Mouse (Mus musculus) adrenal gland, adult (tissue): ENCODE results near the gene Mrpl14.

Experiments used
- DNase-seq, 2 experiments: peaks; one replicate each; pipeline ENCODE4 v3.0.0; 2022 to 2023; ENCODE audit warnings: low spot score in 1 of 2; ENCODE audit not compliant: inconsistent age in 2 of 2

The Mrpl14 gene

DNA sequence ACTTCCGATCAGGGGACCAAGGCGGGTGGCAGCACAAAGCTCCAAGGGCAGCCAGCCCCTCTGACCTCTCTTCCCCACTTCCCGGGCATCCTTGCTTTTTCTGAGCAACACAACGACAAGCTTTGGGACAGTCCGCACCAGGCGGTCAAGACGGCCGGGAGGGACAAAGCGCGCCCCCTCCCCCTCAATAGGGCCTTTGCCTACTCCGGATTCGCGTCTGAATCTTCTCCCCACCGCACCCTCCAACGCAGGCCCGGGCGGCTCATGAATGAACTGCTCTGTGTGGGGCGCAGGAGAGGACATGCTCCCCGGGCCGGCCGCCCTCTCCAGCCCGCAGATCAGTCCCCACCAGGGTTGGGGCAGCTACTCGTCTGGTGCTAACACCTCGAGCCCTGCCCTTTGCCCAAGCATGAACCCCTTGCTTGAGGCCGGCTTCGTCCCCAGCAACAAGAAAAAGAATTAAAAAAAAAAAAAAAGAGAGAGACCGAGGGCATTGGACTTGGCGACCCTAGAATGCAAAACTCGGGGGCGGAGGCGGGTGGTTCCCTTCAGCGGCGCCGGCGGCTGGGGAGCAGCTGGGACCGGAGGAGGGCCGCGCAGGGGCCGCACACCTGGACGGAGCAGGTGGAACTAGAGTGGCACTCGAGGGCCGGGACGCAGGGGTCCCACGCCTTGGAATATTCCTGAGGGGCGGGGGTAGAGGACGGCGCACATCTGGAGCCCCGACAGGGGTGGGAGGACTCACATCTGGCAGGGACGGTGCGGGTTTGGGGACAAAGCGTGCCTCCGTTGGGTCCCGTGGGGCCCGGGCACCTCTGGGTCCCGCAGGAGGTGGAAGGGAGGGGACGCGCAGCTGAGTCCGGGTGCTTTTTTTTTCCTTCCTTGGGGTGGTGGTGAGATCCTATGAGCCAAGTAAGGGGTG, 690 bp upstream of the Mrpl14 start:
- DNase-seq = peak; percentile 59 to 85

DNA sequence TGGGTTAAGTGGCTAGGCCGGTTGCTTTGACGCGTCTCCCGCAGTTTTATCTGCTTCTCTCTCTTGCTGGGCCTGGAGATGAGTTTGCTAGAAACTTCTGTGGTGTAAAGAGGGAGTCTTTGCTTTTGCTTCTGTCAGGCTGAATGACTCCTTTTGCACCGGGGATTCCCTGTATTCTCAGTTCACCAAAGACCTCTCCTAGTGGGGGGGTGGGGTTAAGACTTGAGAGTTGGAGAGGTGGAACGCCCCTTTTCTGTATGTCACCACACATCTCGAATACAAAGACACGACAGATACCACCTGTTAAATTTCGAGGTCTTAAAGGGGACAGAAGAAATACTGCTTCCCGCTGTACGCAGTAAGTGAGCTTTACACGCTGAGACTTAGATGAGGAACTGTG, 594 bp downstream of the Mrpl14 start, which contains the start of gene Tmem63b:
Gene Tmem63b, minus strand, starts transcription at position 190 of the 400 bp plus-strand sequence.
- DNase-seq = no peak

DNA sequence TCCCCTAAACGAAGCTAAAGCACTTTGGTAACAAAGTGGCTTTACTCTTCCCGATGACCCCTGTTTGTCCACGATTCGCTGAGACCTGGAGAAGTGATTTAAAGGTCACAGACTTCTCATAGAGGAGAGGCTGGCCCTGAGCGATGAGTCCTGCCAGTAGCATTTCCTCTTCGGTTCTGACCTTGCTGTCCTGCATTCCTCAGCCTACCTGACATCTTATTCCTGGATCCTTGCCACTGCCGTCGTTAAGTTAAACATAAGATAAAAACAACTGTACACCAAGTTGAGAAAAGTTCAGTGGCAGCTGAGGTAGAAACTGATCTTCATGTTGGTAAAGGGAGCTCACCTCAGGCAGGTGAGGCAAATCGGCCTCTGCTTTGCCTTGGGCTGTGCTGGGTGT, 3.0 kb downstream of the Mrpl14 start:
- DNase-seq = peak in 1 of 2 experiments; percentile 56

DNA sequence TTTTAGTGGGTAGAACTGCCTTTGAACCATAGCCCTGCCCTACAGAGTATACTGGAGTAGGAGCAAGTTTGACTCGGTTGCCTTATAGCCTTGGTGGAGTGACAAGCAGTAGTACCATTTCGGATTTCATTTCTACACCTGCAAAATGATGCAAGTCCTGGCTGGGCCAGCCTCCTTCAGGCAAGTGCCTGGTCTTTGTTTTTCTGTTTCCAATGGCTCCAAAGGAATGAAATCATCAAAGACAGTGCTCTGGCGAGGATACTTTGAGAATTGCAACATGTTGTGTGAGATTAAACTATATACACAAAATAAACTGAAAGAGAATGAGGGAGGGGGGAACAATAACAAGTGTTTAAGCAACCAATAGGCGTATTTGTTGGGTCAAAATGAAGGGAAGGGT, 3.9 kb downstream of the Mrpl14 start:
- no peak for DNase-seq

DNA sequence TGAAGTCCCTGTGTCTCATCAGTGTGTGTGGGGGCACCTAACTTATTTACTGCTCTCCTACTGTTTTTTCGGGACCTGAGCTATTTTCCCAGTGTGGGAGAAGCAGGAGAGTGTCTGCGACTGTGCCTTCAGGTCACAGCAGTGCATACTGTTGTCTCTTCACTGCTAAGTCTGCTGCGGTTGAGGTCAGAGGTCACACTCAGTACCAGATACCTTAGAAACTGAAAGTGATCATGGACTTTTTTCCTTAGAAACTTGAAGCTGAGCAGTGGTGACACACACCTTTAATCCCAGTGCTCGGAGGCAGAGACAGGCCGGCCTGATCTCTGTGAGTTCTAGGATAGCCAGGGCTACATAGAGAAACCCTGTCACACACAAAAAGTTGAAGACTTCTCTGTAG, 6.0 kb downstream of the Mrpl14 start:
- no peak for DNase-seq

DNA sequence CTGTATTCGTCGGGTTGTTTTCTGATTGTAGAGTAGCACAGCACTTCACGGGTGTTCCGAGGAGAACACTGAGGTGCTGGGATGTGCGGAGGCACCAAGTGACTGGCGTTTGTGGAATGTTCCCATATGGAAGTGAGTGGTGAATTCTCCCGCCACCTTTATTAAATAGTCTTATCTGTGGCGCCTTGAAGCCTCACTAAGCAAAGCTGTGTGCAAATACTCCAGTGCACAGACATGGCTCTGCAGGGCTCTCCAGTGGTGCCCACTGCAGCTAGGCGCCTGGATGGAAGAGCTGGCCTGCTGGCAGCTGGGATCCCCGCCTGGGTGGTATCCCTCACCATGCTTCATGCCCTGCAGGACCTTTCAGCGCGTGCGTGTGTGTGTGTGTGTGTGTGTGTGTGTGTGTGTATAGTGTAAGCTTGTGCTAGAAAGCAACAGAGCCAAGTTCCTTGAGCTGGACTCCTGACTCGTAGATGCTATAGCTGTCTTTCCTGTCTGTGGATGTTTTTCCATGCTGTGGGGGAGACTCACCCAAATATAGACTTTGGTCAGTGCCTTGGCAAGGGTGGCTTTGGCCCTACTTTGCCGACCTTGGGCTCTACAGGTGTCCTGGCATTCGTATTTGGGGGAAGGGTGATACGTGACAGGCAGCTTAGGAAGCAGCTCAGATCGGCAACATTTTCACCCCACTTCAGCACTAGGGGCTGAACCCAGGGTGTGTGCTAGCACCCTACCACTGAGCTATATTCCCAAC, 7.9 kb downstream of the Mrpl14 start:
- DNase-seq = no peak

DNA sequence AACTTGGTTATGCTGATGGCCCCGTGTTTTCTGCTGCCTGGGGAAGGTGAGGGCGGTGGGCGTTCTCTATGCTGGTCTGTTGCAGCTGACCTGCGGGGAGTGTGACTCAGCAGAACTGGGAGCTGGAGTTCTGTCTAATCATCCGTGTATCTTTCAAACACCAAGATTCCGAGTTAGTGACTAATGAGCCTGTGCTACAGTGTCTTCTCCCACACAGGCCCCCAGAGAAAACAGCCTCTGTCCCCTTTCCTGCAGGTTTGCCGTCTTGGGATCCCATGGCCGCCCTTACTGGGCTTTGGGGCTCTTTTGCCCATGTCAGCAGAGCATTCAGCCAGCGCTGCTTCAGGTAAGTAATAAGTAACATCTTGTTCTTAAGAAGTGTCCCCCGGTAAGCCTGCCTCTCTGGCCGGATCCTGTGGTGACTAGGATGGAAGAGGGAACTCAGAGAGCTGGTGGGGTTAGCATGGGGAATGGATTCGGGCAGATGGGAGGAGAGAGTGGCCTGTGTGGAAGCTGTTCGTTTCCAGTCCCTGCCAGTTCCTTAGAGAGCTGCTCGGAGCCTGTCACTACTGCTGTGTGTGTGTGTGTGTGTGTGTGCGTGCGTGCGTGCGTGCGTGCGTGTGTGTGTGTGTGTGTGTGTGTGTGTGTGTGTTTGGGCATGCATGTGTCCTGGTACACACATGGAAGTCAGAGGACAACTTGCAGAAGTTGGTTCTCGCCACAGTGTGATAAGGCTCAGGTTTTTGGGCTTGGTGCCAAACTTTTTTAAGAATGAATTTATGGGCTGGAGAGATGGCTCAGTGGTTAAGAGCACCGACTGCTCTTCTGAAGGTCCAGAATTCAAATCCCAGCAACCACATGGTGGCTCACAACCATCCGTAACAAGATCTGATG, 9.4 kb downstream of the Mrpl14 start:
- peak; percentile 57 to 67 for DNase-seq

DNA sequence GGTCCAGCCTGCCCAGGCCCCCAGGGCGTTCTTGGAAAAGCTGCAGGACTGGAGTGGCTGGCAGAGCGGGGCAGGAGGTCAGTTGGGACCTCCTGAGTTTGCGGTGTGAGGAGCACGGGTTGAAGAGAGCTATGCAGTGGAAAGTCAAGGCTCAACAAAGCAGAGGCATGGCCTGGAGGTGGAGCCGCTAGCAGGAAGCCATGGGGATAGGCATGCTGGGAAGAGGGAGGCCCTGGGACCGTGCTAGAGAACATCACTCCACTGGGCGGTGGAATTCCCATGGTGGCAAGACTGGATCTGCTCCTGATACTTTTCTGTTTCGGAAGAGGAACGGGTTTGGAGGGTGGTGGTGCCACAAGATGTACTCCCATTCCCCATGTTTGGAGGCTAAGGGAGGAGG, 10.9 kb downstream of the Mrpl14 start:
- DNase-seq = no peak

DNA sequence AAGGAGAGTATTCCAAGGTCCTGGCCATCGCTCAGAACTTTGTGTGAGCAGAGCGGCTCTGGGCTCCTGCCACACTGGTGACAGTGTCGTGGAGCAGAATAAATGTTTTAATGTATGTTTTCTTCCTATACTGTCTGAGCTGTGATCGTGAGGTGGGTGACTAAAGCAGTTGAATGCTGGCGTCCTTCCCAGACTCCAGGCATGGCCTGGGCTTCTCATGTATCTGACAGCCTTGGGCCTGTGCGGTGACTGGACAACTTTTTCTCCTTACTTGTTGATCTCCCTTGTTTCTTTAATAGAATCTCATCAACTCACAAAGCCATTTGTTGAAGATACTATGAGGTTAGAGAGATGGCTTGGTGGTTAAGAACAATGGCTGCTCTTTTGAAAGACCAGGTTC, 12.2 kb downstream of the Mrpl14 start:
- DNase-seq = no peak

DNA sequence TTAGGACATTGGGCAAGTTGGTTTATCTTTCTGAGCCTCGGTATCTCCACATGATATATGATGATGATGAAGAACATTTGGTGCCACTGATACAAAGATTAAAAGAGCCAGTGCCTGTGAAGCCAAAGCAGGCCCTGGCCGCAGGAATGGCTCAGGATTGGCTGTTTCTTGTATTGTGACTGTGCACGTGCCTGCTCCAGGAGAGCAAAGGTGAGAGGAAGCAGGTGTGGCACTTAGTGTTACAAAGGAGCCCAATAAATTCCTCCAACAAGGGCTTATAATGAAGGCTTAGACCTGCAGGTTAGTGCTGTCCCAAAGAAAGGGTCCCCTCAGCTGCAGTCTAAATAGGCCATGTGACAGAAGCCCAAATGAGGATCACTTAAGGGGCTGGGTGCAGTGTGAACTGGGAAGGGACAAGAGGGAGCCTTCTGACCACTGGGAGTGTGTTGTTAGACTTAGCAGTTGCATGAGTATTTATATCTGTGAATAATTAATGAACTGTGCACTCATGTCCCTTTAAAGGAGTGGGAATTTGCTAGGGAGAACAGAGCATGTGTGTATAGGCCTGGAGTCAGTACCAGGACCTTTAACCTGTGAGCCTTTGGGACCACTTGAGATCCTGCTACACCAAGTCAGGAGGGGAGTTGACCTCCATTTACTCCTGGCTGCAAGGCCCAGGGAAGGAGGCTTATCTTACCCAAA, 13.1 kb downstream of the Mrpl14 start:
- no peak for DNase-seq

DNA sequence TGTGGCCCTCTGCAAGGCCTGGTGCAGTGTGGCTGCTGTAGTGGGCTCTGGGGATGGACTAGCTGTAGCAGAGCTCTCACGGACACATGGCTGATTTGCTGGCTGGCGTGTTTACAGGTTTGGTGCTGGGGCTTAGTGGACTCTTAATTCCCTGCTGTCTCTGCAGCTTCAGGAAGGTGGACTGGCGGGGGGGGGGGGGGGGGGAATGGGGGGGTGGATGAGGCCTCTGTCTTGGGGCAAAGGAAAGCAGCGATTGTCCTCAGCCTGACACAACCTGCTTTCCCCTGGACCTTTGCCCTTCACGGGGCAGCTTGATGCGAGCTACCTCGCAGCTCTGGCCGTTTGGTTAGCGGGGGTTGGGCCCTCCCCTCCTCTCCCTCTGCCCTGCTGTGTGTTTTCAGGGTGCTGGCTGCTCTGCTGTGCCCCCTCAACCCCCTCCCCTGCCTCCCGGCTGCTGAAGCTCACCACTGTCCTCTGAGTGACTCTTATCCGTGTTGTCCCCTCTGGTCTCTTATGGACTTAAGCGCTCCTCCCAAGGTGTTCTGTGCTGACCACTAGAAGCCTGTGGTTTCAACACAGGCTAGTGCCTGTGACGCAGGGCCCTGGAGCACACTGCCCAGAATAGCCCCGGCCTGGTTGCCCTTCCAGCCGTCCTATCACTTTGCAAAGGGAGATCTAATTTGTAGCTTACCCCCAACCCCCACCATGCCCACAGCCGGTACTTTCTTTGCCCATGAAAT, 14.5 kb downstream of the Mrpl14 start:
- no peak for DNase-seq

DNA sequence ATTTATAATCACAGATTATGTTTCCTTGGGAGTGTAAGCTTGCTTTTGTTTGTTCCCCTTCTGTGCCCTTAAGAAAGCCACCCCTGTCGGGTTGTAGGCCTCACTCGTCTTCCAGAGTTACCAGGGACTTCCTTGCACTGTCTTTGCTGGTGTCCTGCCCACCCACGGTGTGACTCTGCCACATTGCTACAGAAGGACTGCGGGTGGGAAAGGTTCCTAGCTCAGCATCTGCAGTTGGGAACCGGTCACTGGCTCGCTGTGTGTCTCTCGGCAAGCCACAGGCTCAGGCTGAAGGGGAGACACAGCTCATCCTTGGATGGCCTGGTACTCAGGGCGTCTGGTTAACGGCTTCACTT, 15.1 kb downstream of the Mrpl14 start:
- DNase-seq = no peak

DNA sequence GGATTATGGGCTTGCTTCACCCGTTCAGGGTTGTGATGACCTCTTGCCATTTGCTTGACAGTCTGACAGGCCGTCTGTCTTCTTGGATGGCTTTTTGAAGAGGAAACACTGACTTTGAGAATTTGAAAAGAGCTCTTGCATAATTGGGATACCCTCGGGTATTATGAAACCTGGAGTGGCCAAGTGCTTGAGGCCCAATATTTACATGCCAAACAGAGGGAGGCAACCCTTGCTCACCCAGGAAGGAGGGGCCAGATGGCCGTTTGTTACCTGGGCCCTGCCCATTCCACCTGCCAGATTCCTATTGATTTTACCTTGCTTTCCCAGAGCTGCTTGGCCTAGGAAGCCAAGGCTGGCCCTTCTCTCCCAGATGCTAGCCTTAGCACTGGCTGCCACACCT, 16.1 kb downstream of the Mrpl14 start:
- DNase-seq = no peak

DNA sequence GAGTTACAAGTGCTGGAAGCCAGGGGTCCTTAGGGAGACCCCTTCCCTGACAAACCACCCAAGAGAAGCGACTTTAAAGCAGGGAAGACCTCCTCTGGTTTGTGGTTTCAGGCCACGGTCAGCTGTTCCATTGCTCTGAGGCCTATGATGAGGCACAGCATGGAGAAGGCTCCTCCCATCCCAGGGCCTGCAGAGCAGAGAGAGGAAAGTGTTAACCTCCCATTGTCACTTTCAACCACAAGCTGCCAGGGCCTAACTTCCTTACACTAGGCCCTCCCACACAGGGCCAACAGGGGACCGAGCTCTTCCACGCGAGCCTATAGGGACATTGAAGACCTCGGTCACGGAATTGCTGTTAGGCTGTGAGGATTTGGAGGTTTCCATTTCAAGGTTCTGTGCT, 17.1 kb downstream of the Mrpl14 start:
- DNase-seq = no peak

DNA sequence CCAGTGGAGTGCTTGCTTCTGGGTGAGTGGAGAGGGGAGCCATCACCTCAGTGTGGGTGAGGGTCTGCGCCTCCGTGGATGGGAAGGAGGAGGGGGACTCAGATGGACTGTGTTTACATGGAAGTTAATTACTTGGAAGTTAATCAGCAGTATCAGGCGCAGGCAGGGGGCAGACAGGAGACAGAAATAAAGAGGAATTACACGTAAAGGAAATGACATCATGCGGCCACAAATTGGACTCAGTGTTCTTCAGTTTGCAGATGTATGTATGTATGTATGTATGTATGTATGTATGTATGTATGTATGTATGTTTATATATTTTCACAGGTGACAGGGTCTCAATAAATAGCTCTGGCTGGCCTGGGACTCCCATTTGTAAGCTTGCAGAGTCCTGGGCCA, 20.7 kb downstream of the Mrpl14 start:
- no peak for DNase-seq

DNA sequence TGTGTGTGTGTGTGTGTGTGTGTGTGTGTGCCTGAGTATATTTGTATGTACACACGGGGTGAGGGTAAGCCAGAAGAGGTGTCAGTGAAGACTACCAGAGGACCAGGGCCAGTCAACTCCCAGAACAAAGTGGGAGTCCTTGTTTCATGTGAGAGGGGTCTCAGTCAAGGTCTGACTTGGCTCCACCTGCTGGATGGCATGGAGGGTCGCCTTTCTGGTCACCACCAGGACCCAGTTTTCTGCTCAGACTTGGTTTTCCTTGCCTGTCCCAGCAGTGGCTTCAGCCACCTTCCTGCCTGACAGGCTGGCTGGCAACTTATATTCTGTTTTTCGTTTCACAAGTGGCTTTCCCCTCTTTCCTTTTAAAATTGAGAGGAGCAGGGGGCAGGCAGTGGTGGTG, 21.3 kb downstream of the Mrpl14 start:
- DNase-seq = no peak

DNA sequence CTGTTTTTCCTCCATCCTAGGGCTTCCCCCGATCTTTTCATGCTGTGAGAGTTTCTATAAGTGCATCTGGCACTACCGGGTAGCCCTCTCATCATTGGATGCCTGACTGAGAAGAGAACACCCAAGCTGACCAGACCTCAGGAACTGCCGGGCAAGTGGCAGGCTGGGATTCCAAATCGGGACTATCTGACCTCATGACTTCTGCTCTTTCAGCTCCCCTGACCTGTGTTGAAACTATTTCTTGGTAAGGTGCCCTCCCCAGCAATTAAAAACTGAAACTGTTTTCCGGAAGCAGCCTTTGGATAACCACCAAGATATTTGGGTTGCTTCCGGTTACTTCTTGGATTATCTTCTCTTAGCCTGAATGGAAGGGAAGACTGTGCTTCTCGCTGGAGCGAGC, 22.1 kb downstream of the Mrpl14 start:
- no peak for DNase-seq

DNA sequence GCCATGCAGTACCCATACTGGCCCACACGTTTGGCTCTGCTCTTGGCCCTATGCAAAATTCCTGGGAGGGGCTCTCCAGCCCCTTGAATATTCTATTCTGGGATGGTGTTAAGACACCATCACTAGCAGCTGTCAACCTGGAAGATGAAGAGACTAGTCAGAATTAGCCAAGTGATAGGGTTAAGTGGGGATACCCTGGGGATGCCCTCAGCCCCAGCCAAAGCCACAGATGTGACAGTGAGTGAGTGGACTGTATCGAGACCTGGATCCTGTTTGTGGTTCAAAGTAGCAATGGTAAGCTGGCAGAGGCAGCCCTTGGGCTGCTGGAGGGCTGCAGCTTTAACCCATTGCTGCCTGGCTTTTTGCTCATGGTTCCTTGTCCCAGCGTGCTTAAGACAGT, 23.7 kb downstream of the Mrpl14 start:
- DNase-seq = no peak

DNA sequence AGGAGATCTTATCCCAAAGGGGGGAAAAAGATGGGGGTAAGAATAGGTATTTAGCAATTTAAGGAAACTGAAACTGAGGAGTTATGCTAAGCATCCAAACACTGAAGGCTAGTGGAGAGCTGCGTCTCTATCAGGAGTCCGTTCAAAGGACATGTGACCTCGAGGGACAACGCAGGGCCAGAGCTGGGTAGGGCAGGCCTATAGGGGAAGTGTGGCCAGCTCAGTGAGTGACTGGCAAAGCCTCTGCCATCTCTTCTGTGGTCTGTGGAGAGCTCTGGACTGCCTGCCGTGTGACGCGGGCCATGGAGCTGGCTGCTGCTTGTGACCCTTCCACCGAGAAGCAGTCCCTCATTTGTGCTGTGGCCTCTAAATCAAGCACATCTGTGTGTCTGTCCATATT, 24.3 kb downstream of the Mrpl14 start:
- no peak for DNase-seq

DNA sequence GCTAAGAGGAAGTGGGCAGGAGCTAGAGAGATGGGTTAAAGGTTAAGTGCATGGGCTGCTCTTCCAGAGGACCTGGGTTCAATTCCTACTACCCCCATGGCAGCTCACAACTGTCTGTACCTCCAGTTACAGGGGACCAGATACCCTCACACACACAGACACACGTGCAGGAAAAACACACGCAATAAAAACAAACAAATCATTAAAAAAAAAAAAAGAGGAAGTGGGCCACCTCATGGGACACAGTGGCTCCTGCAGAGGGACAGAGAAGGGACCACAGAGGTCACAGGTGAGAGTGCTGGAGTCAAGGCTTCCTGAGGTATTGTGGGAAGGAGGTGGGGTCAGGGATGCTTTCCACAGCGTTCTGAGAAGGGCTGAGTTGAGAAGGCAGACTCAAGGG, 25.4 kb downstream of the Mrpl14 start:
- no peak for DNase-seq
